Mouse (Mus musculus) megakaryocyte, adult 5-6 weeks (primary cell): ENCODE results near the gene Iffo2. TPM values are rescaled to one million over a fixed set of nuclear protein-coding genes. Genes with fewer than 3 reads are reported as not detected.

Experiments used
- ATAC-seq: 2 replicates; pipeline ENCODE4 v1.8.0; 2016; ENCODE audit warnings: mild to moderate bottlenecking, inconsistent platforms; ENCODE audit not compliant: poor library complexity, severe bottlenecking
- total RNA-seq, 2 experiments: library from RNA; stranded (forward) in 1 of 2; stranded (reverse) in 1 of 2; fragments of 153-499, 151-499 nt in 1 of 2; fragments of 221-1000, 200-1000 nt in 1 of 2; gene quantifications; 2 replicates each; pipeline versions ENCODE4 v1.2.3 to v1.2.4; 2015 to 2017

The Iffo2 gene
- total RNA-seq, 2 experiments from 2014 or later = 0.83 to 2.1 TPM

DNA sequence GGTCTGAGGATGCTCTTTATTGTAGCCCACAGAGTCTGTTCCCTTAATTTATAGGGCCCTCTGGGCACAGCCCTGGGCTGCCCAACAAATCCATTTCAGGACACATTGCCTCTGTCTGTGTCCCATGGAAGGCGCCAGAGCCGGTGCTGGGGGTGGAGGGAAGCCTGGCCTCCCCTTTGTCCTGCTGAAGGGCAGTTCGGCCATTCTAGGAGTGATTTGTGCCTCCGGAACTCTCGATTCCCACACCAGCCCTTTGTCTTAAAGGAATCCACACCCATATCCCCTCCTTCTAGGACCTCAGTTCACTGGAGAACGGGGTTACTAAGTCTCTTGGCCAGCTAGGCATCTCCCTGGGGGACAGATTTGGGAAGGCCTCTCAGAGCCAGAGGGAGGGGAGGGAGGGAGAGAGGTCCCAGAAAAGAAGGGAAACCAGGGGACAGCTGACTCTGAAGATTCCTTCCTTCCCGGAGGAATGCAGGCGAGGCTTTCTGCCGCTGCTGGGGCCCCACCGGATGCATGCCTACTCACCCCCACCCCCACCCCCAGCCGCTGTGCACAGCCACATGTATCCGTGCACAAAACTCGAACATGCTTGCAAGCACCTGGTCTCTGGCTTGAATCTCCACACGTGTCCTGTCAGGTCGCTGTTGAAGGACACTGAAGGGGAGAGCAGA is 50.5 kb downstream of the Iffo2 start:
- ATAC-seq = no peak

DNA sequence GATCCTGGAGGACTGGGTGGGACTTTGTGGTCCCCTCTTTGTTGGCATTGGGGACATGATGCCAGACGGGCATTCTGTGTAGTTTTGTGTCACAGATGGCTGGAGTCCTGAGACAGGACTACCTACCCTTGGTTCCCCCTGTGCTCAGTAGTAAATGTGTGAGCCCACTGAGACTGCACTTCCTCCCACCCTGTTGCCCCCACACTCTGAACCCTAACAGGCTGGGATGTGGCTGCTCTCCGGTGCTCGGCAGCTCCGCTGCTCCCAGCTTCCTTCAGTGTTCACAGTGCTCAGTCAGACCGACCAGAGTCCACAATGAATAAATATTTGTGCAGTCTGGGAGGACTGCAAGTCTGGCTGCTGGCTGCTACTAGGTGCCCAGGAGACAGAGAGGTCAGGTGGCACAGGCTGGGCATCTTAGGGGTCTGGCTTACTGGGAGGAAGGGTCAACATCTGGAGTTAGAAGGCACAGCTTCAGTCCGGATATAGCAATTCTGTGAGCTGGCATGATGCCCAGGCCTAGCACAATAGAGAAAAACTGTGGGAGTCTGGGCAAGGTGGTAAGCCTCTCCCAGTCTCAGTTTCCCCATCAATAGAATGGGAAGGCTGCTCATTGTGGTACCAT is 51.2 kb downstream of the Iffo2 start:
- ATAC-seq = no peak

- no peak for ATAC-seq
Observed at GRCm38 (mm10) chr4:139582346-139582745, 52.0 kb downstream of the Iffo2 start.

GRCm38 (mm10) chr4:139582903-139583302 is 52.6 kb downstream of the Iffo2 start:
- ATAC-seq = no peak

GRCm38 (mm10) chr4:139583629-139584245 is 53.4 kb downstream of the Iffo2 start:
- ATAC-seq = no peak

DNA sequence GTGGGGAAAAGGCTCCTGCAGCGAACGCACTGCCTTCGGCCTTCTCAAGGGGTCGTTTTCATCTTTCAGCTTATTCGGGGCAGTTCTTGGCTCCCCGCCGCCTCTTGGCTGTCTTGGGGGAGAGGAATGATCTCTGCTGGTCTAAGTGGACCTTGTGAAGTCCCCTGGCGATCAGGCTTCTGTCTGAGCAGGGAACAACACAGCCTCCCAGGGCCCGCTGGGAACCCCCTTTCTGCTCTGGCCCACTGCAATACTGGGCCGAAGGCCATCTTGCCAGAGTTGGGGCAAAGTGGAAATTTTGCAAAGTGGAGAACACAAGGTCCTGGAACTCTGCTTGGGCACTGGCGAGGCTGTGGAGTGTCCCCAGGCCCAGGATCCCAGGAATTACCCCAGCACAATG is 54.4 kb downstream of the Iffo2 start:
- no peak for ATAC-seq

- ATAC-seq = no peak
Observed at GRCm38 (mm10) chr4:139585713-139586112, 55.4 kb downstream of the Iffo2 start.

DNA sequence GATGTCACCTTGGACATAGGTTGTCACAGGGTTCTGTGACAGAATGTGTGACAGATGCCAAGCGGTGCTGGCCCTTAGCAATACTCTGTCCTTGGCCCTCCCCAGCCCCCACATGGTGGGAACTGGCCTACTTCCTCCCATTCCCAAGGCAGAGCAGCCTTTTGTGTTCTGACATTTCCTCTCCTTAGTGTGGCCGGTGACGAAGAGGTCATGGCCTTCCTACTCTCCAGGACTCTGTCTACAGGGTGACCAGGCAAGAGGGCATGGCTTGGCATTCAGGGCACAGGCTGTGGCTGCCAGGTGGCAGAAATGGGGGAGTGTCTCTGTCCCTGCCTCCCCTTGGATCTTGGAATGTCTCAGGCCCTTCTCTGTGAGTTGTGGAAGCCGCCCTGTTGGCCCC is 57.0 kb downstream of the Iffo2 start:
- no peak for ATAC-seq

- no peak for ATAC-seq
Observed at GRCm38 (mm10) chr4:139587773-139588172, 57.4 kb downstream of the Iffo2 start.

DNA sequence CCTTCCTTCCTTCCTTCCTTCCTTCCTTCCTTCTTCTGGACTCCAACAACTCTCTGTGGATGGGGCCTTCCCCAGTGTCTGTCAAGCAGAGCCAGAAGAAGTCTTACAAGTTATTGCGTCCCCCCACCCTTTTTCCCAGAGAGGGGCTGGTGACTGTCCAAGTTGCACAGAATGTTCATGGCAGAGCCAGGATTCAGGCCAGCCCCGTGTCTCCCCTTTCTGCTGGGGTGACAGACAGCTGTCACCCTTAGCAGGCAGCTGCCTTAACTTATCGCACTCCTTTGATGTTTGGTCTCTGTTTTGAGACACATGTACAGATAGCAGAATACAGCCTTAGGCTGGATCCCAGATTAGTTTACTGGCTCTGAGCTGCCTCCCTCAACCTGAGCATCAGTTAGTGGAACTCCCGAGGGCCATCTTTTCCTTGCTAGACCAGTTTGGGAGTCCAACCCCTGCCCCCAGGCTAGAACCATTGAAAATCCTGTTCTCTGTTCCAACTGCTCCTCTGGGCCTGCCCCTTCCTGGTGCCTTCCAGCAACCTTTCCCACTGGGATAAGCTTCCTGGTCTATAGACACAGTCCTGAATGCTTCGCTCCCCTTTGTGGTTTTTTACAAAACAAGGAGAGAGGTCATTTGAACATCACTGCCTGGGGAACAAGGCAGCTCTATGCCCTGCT is 59.1 kb downstream of the Iffo2 start:
- no peak for ATAC-seq

- ATAC-seq = no peak
Observed at GRCm38 (mm10) chr4:139590446-139590845, 60.1 kb downstream of the Iffo2 start.

GRCm38 (mm10) chr4:139592895-139593294 is 62.5 kb downstream of the Iffo2 start:
- ATAC-seq = no peak

DNA sequence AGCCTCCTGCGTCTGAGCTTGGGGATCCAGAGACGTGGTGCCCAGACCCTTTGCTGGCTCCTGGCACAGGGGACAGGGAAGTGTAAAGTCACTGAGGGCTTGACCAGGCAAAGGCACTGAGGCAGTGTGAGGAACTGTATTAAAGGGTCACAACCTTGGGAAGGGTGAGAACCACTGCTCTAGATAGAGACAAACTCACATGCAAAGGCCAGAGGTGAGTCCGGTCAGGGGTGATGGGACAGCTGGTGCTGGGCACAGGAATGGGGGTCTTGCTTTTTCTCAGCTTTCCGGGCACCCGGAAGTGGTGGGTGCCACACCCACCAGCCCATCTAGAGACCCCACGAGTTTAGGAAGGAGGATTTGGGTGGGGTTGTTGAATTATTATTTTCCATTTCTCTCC is 63.0 kb downstream of the Iffo2 start:
- no peak for ATAC-seq

DNA sequence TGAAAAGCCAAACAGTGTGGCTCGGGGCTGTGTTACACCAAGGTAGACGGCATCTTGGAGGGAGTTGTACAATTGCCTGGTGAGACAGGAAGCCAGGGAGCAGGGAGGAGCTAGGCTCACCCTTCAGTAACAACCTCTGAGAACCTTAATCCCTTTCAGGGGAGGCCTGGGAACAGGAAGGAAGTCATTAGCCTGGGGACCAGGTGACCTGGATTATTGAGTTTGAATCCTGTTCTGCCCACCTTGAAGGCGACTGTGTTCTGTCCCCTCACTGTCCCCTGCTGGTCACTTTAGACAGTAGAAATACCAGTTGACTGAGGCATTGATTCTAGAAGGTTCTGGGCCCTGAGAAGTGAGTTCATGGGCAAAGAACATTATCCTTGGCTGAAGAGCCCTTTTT is 63.7 kb downstream of the Iffo2 start:
- ATAC-seq = no peak

- ATAC-seq = no peak
Observed at GRCm38 (mm10) chr4:139596715-139597114, 66.4 kb downstream of the Iffo2 start.

DNA sequence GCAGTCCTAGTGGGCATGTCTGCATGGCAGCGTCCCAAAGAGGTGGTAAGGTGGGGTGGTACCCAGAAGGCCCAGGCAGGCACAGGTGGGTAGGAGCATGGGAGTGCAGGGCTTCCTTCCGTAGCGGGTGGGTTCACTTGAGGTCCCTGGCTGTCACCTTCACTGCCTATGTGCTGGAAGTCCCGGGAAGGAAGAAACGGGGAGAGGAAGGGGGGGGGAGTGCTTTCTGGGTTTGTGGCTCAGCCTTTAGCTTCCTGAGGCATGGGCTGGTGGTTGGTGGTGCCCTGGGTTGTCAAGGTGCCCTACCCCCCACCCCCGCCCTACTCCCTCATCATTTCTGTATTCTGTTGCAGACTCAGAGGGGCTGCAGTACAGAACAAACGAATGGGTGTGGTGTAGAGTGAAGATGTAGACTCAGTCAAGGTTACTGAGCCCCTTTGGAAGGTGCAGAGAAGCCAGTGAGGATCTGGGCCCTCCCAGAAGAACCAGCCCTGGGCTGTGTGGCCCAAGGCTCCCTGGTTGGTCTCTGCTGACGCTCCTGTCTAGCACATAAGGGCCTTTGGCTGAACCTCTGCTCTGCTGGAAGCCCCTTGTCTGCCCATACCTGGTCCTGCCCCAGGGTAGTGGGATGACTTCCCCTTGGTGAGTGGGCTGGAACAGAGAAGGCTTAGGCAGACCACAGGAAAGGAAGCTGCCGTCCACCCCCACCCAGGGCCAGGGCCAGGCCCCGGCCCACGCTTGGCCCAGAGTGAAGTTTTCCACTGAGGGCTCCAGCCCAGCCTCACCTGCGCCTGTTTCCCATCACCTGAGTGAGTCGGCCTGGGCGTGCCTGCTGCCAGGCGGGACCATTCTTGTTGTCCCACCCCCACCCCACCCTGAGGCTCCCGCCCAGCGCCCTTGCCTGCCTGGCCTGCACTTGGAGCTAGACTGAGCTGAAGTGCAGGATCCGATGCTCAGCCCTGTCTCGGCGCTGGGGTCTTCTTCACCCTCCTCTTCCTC is 67.2 kb downstream of the Iffo2 start:
- no peak for ATAC-seq

DNA sequence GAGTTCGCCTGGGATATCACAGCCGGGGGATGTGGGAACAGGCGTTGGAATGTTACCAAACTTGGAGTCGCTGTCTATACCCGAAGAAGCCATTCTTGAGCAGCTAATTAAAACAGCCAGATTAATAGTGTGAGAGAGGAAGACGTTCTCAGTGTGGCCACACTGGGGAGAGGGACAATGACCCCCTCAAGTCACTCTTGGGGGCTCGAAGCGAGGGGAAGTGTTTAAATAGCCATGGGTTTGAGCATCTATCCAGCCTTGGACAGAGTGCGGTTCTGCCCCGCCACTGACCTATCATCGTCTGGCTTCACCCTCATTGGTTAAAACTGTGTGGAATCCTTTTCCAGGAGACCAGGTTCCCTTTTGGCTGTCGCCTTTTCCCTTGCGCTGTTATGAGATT is 68.0 kb downstream of the Iffo2 start:
- no peak for ATAC-seq

GRCm38 (mm10) chr4:139598950-139599518 is 68.7 kb downstream of the Iffo2 start:
- peak; percentile 51 for ATAC-seq

DNA sequence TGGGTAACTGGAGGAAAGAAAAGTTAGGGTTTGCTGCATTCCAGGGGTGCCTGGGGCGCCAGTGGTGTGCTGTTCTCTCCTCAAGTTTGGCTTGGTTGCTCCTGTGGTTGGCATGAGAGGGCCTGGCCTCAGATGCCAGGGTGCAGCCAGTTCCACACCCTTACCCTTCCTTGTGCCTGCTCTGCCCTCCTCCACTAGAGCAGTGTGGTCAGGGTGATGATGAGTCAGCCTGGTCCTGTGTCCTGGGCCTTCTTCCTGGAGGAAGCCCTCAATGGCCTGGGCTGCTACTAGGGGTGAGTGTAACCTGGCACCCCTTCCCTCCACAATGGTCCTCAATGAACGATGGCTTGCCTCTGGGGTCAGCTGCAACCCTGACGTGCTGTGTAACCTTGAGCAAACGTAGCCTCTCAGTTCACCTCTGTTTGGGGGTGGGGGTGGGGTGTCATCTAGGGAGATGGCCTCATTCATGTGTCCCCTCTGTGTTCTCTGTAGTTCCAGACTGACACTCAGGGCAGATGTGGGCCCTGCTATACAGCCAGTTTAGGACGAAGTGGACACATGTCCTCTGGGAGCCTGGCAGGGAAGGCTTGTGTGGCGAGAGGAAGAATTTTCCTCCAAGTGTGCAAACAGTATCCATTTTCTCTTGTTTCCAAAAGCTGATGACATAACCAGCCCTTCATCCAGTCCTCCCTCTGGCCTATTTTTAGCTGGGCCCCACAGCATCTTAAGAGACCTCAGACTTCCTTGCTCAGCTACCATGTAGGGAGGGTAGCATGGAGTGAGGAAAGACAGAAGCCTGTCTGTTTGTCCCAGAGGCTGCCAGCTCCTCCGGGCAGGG is 71.4 kb downstream of the Iffo2 start:
- ATAC-seq = no peak
